ENCODE assay signal across 20 mouse cellular contexts in genomic region chr4:149916831-149917230, GRCm38 (mm10). TPM values are rescaled to one million over a fixed set of nuclear protein-coding genes. Genes with fewer than 3 reads are reported as not detected.
A peak's percentile ranks its signal among the peaks of the same experiment; 100 is the strongest.
DNase-seq lines count a peak whose midpoint lies in the region; ATAC-seq lines count a peak whose summit lies in the region.
"Had no signal": no experiment of that assay in that cellular context is flagged by ENCODE, and none has a peak within 500 bp of the region (broad histone marks: within the 10 kb centered on the region; RNA-seq: fewer than 3 reads in every experiment).

No protein-coding gene starts in this region.

- H3K4me3 ChIP-seq in hindbrain, embryonic 10.5 days = no peak overlapping the region
- no peak overlapping the region for H3K4me3 ChIP-seq in hindbrain, embryonic 13.5 days
- H3K4me3 ChIP-seq in embryonic facial prominence, embryonic 10.5 days = no peak overlapping the region
- H3K4me3 ChIP-seq in embryonic facial prominence, embryonic 14.5 days (ENCODE audit: low read depth, low read length) = no peak overlapping the region
- H3K4me3 ChIP-seq in limb, embryonic 11.5 days (ENCODE audit: low read depth, low read length) = no peak overlapping the region
- H3K4me3 ChIP-seq: heart, embryonic 12.5 days; liver, embryonic 13.5 days; neural tube, embryonic 15.5 days had no signal

- no peak overlapping the region for H3K4me2 ChIP-seq in hindbrain, embryonic 13.5 days
- no peak overlapping the region for H3K4me2 ChIP-seq in embryonic facial prominence, embryonic 14.5 days (ENCODE audit: low read depth, low read length)
- H3K4me2 ChIP-seq in limb, embryonic 11.5 days (ENCODE audit: low read depth, severe bottlenecking) = no peak overlapping the region
- H3K4me2 ChIP-seq: heart, embryonic 12.5 days; liver, embryonic 13.5 days; midbrain, embryonic 11.5 days; neural tube, embryonic 15.5 days had no signal

- 0 out of 2 replicates have a peak, but pooled peaks cover 5% of the 10 kb centered on the region for H3K36me3 ChIP-seq in hindbrain, embryonic 10.5 days
- H3K36me3 ChIP-seq in hindbrain, embryonic 13.5 days = no peaks in the 10 kb centered on the region
- H3K36me3 ChIP-seq in embryonic facial prominence, embryonic 10.5 days (replicated peaks) = peaks cover 11% of the 10 kb centered on the region
- no peaks in the 10 kb centered on the region for H3K36me3 ChIP-seq in embryonic facial prominence, embryonic 14.5 days (ENCODE audit: control insufficient read depth, insufficient read depth, low read length)
- H3K36me3 ChIP-seq in limb, embryonic 11.5 days (ENCODE audit: control insufficient read depth, insufficient read depth, low read length) = no peaks in the 10 kb centered on the region
- H3K36me3 ChIP-seq: heart, embryonic 12.5 days; liver, embryonic 13.5 days; neural tube, embryonic 15.5 days had no signal

- peaks cover 88% of the 10 kb centered on the region for H3K4me1 ChIP-seq in hindbrain, embryonic 10.5 days (replicated peaks)
- H3K4me1 ChIP-seq in hindbrain, embryonic 13.5 days (replicated peaks) = peaks cover 55% of the 10 kb centered on the region
- H3K4me1 ChIP-seq in embryonic facial prominence, embryonic 10.5 days = peaks cover 100% of the 10 kb centered on the region
- H3K4me1 ChIP-seq in embryonic facial prominence, embryonic 14.5 days (ENCODE audit: control insufficient read depth, insufficient read depth, low read length) = peaks cover 52% of the 10 kb centered on the region
- peaks cover 76% of the 10 kb centered on the region for H3K4me1 ChIP-seq in limb, embryonic 11.5 days (ENCODE audit: control insufficient read depth, insufficient read depth, low read length)
- H3K4me1 ChIP-seq: liver, embryonic 13.5 days had no signal

- H3K9me3 ChIP-seq in hindbrain, embryonic 10.5 days = no peaks in the 10 kb centered on the region
- H3K9me3 ChIP-seq in hindbrain, embryonic 13.5 days = no peaks in the 10 kb centered on the region
- H3K9me3 ChIP-seq in embryonic facial prominence, embryonic 10.5 days = no peaks in the 10 kb centered on the region
- no peaks in the 10 kb centered on the region for H3K9me3 ChIP-seq in embryonic facial prominence, embryonic 14.5 days (ENCODE audit: control insufficient read depth, low read length)
- 0 out of 2 replicates have a peak, but pooled peaks cover 2% of the 10 kb centered on the region for H3K9me3 ChIP-seq in limb, embryonic 11.5 days (ENCODE audit: control insufficient read depth, low read length)
- H3K9me3 ChIP-seq: heart, embryonic 12.5 days; liver, embryonic 13.5 days; neural tube, embryonic 15.5 days had no signal

- no peak overlapping the region for H3K9ac ChIP-seq in hindbrain, embryonic 13.5 days
- 0 out of 2 replicates have a peak overlapping the region, but pooled peaks have one; percentile 37 for H3K9ac ChIP-seq in embryonic facial prominence, embryonic 14.5 days (ENCODE audit: low read depth, low read length)
- peak overlapping the region; percentile 9; the same call in 1 of the 2 replicates for H3K9ac ChIP-seq in limb, embryonic 11.5 days (ENCODE audit: low read length)
- H3K9ac ChIP-seq: heart, embryonic 12.5 days; liver, embryonic 13.5 days; neural tube, embryonic 15.5 days had no signal

- DNase-seq in hindbrain, embryonic 10.5 days (ENCODE audit: low spot score) = no peak
- no peak for DNase-seq in embryonic facial prominence, embryonic 10.5 days (ENCODE audit: low spot score)
- DNase-seq in embryonic facial prominence, embryonic 14.5 days (ENCODE audit: low spot score) = no peak
- no peak for DNase-seq in limb, embryonic 11.5 days (ENCODE audit: low spot score)
- no peak for DNase-seq in left cerebral cortex, postnatal 36 days (ENCODE audit: low spot score in 2 of 2)
- DNase-seq in B cell, adult 2 months = no peak
- DNase-seq: cerebellum, adult 8-10 months; cerebellum, postnatal 36 days; gastrocnemius, postnatal 10 days; heart, adult 11 months; kidney, adult 2 months; liver, embryonic 13.5 days; lung, adult 2 months; lung, postnatal 14 days had no signal

- intact Hi-C loops in left cerebral cortex, postnatal 36 days (cut with DNase I) = no loop called here

- WGBS in hindbrain, embryonic 10.5 days = 73% methylated on average over 3 of the region's 3 CpGs
- whole genome bisulfite sequencing in hindbrain, embryonic 13.5 days = 83% methylated on average over 3 of the region's 3 CpGs
- WGBS in embryonic facial prominence, embryonic 10.5 days = 56% methylated on average over 3 of the region's 3 CpGs
- 42% methylated on average over 3 of the region's 3 CpGs for WGBS in embryonic facial prominence, embryonic 14.5 days
- 60% methylated on average over 3 of the region's 3 CpGs for WGBS in limb, embryonic 11.5 days

- H3K27ac ChIP-seq in hindbrain, embryonic 10.5 days = peak overlapping the region; percentile 9; the same call in 1 of the 2 replicates
- no peak overlapping the region for H3K27ac ChIP-seq in hindbrain, embryonic 13.5 days
- H3K27ac ChIP-seq in embryonic facial prominence, embryonic 10.5 days (replicated peaks) = peak overlapping the region; percentile 48; the same call in 1 of the 2 replicates
- H3K27ac ChIP-seq in embryonic facial prominence, embryonic 14.5 days (replicated peaks; ENCODE audit: low read depth, low read length) = no peak overlapping the region
- H3K27ac ChIP-seq in limb, embryonic 11.5 days (replicated peaks; ENCODE audit: low read depth, low read length) = 0 out of 2 replicates have a peak overlapping the region, but pooled peaks have one; percentile 18
- H3K27ac ChIP-seq: hindbrain, postnatal 0 days; liver, embryonic 13.5 days; neural tube, embryonic 15.5 days had no signal

- peaks cover 14% of the 10 kb centered on the region for H3K27me3 ChIP-seq in hindbrain, embryonic 10.5 days (ENCODE audit: insufficient read depth, poor library complexity, severe bottlenecking)
- H3K27me3 ChIP-seq in hindbrain, embryonic 13.5 days = no peaks in the 10 kb centered on the region
- H3K27me3 ChIP-seq in embryonic facial prominence, embryonic 10.5 days (replicated peaks; ENCODE audit: low read depth, poor library complexity, severe bottlenecking) = no peaks in the 10 kb centered on the region
- no peaks in the 10 kb centered on the region for H3K27me3 ChIP-seq in embryonic facial prominence, embryonic 14.5 days (replicated peaks; ENCODE audit: control insufficient read depth, insufficient read depth, low read length)
- no peaks in the 10 kb centered on the region for H3K27me3 ChIP-seq in limb, embryonic 11.5 days (ENCODE audit: control insufficient read depth, insufficient read depth, low read length)
- H3K27me3 ChIP-seq: neural tube, embryonic 15.5 days had no signal

- ATAC-seq in hindbrain, embryonic 13.5 days (ENCODE audit: low FRiP score) = no peak
- ATAC-seq in embryonic facial prominence, embryonic 14.5 days (ENCODE audit: low read depth) = no peak
- ATAC-seq in limb, embryonic 11.5 days (ENCODE audit: insufficient number of reproducible peaks, low FRiP score, low TSS enrichment, low read depth) = no peak
- ATAC-seq in granulocyte monocyte progenitor cell, adult 5-6 weeks (replicated peaks; ENCODE audit: poor library complexity, severe bottlenecking) = no peak
- ATAC-seq: hindbrain, postnatal 0 days had no signal

RNA-seq across cellular contexts. Expression of gene Spsb1, which starts 38.0 kb away (rescaled TPM):
- polyA plus RNA-seq in hindbrain, embryonic 10.5 days (2016; fragmentation: Nextera tagmentation; extraction: Ambion mirVana) = 10.7 and 12.0 TPM in 2 replicates
- polyA plus RNA-seq in hindbrain, embryonic 13.5 days (2015; fragmentation: Nextera tagmentation; extraction: Ambion mirVana) = 7.2 and 7.8 TPM in 2 replicates
- 16.7 and 21.4 TPM in 2 replicates for polyA plus RNA-seq in embryonic facial prominence, embryonic 10.5 days (2016; fragmentation: Nextera tagmentation; extraction: Ambion mirVana)
- 16.3 and 19.6 TPM in 2 replicates for polyA plus RNA-seq in embryonic facial prominence, embryonic 14.5 days (2014; fragmentation: Nextera tagmentation; extraction: Ambion mirVana)
- polyA plus RNA-seq in limb, embryonic 11.5 days (2014; fragmentation: Nextera tagmentation; extraction: Ambion mirVana) = 12.8 and 16.4 TPM in 2 replicates
- total RNA-seq in granulocyte monocyte progenitor cell, adult 5-6 weeks (2014; fragmentation: Nextera tagmentation) = not detected in 2 replicates
- not detected in 2 replicates for total RNA-seq in granulocyte monocyte progenitor cell, adult 5-6 weeks (2017)
- total RNA-seq in left cerebral cortex, postnatal 36 days (2021) = 10 to 100 TPM; 17.1 to 19.0 TPM

Comparison
In these comparisons a context has a peak if more than half of its experiments do, and no peak if none do; other contexts are left out.
1. H3K27ac ChIP-seq: peak in hindbrain, embryonic 10.5 days (single experiment), embryonic facial prominence, embryonic 10.5 days (single experiment) and limb, embryonic 11.5 days (single experiment); none in hindbrain, embryonic 13.5 days (single experiment) and embryonic facial prominence, embryonic 14.5 days (single experiment).